Mouse (Mus musculus): Measurements from ENCODE around the gene BC052040.

Gene BC052040

DNA sequence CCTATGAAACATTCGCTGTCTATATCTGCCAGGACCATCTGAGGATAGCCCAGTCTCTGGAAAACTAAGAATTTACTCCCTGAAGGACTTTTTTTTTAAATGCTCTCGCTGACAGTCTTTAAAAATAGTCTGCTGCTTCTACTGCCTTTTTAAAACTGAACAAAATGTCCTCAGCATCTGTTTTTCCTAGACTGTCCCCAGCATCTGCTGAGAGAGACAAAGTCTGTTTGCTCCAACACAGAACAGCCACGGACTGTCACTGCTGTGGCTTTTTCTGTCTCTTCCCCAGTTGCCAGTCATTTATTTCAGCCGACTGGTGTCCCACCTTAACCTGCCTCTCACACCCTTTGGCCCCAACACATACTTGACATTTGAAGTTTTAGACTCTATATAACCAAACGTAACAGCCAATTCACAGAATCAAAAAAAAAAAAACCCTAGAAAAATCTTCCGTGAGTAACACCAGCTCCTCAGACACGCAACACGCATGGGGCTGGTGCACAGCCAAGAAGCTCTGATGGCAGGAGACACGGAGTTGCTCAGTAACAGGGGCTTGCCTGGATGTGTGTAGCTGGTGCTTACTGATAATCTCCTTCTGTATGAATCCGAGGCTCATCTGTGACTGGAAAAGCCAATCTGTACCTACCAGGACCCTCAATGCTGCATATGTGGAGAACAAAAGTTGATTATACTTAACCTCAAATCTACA, 188.2 kb downstream of the BC052040 start:
- DNase-seq (ENCODE audit: low spot score): no peak

GRCm38 (mm10) chr2:115772709-115773108, 191.2 kb downstream of the BC052040 start:
- DNase-seq (ENCODE audit: low spot score): no peak

DNA sequence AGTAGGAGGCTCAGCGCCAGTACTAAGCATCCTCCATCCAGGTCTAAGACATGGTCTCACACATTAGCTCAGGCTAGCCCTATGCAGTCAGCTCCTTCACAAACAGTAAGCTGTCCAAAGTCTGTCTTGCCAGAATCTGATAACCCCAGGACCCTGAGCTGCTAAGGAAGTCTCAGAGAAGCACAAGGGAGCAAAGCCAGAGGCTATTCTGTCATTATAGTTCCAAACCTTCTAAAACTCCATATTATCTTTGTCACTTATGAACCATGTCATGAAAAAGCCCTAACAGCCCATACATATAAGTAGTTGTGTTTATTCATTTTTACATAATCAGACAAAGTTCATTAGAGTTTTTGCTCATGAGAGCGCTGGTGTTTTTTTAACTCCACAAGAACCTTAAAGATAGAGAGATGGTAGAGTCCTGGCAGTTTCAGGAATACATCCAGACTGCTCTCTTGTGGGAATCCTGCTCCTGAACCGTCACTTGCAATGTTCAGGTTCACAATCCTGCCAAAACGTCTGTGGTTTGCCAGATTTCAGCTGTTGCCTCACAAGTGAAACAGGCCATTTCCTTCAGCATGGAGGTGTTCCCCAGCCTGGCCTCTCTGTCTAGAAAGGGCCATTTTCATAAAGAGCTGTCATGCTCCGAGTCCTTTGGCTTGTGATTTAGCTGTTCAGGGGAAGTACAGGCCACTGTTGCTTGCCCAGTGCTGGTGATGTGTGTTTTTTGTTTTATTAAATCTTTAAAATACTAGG, 192.8 kb downstream of the BC052040 start:
- no peak for DNase-seq (ENCODE audit: low spot score)

- no peak for DNase-seq (ENCODE audit: low spot score)
These were observed 194.1 kb downstream of the BC052040 start for GRCm38 (mm10) chr2:115775488-115776217.

GRCm38 (mm10) chr2:115776924-115777860, 195.7 kb downstream of the BC052040 start:
- DNase-seq (ENCODE audit: low spot score): no peak

DNA sequence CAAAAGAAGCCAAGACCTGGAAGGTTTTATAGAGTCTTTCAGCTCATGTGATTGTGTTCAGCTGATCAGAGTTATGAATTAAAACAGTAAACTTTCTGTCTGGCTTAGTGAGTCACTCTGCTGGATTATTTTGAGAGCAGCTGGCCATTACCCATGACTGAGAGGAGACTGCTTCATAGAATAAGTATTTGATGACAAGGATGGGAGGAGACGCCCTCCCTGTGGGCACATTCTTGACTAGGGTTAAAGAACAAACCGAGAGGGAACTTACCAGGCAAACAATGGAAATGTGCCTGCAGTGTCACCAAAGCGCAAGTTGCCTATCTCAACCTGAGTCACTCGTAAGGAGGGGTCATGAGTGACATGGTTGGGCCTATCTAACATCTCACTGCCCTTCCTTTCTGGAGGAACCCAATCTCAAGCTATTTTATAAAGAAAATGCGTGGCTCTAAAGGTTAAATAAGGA, 199.1 kb downstream of the BC052040 start:
- DNase-seq (ENCODE audit: low spot score): no peak

DNA sequence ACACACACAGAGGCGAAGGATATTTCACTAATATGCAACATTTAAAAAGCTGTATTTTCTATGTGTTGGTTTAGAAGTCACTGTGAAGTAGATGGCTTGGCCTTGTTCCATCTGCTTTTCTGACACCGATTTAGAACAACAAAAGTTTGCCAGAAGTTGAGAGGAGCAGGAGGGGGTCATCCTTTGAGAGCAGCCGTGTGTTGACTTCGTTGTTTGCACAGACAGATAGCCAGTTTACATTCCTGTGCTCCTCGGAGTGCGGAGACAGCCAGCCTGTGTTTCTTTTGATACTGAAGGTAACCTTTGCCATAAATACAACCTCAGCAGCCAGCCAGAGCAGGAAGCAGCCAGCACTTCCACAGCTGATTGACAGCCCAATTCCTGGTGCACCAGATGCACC, 204.2 kb downstream of the BC052040 start:
- no peak for DNase-seq (ENCODE audit: low spot score)

DNA sequence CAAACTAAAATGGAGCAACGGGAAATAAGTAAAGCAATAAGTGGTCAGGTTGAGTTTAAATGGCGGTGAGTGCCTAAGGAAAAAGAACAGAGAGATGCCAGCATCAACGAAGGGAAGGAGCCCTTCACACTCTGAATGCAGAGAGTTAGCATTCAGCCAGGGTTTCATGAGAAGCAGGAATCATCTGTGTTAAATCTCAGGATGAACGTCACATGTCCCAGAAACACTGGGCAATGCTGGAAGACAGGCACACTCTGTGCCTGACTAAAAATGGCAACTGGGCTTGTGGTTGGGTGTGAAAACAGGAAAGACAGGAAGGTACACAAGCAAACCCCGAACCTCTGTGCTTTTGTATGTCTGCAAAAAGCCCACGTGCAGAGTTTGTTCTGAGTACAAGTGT, 217.3 kb downstream of the BC052040 start:
- DNase-seq (ENCODE audit: low spot score): no peak

GRCm38 (mm10) chr2:115808376-115808775, 226.9 kb downstream of the BC052040 start:
- DNase-seq (ENCODE audit: low spot score): no peak

DNA sequence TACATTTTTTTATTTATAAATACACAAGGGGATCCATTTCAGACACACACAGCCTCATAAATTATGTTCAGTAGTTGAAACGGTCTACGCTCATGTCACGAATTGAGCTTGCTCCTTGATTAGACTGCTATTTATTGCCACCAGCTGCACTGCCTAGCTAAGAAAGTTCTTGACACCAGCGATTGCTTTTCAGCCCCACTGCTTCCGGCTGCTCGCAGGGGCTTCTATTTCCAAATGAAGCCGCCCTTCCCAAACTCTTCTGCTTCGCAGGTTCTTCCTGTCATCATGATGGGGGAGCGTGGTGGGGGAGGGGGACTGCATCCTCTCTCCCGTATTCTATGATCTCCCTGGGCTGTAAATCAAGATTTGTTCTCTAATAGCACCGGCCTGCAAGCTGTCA, 231.8 kb downstream of the BC052040 start:
- DNase-seq (ENCODE audit: low spot score): no peak

- DNase-seq (ENCODE audit: low spot score): no peak
These were observed 232.2 kb downstream of the BC052040 start for GRCm38 (mm10) chr2:115813721-115814120.

DNA sequence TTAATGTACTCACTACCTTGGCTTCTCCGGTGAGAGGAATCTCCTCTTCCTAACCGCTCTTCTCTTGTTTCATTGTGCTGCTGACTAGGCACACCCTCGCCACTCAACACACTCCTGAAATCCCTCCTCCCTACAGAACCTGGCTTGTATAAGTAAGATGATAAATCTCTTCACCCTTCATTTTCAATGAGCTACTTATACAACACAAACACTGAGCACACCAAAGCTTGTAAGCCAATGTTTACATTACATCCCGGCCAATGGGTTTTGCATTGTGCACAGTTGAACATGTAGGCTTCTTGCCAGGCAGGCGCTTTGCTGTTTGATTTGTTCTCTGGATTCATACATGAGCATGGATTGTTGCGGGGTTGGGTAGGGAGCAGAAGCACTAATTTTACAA, 236.4 kb downstream of the BC052040 start:
- DNase-seq (ENCODE audit: low spot score): no peak

- no peak for DNase-seq (ENCODE audit: low spot score)
These were observed 240.8 kb downstream of the BC052040 start for GRCm38 (mm10) chr2:115822361-115822760.
